Mouse (Mus musculus): ENCODE data around the gene Cbfa2t2. TPM values are rescaled to one million over a fixed set of nuclear protein-coding genes. Genes with fewer than 3 reads are reported as not detected.

Gene Cbfa2t2
- total and polyA plus RNA-seq, 3 experiments = 9.6 to 49.1 (median 34.5) TPM

GRCm38 (mm10) chr2:154425522-154425921 is 10.8 kb upstream of the Cbfa2t2 start:
- DNase-seq = no peak

DNA sequence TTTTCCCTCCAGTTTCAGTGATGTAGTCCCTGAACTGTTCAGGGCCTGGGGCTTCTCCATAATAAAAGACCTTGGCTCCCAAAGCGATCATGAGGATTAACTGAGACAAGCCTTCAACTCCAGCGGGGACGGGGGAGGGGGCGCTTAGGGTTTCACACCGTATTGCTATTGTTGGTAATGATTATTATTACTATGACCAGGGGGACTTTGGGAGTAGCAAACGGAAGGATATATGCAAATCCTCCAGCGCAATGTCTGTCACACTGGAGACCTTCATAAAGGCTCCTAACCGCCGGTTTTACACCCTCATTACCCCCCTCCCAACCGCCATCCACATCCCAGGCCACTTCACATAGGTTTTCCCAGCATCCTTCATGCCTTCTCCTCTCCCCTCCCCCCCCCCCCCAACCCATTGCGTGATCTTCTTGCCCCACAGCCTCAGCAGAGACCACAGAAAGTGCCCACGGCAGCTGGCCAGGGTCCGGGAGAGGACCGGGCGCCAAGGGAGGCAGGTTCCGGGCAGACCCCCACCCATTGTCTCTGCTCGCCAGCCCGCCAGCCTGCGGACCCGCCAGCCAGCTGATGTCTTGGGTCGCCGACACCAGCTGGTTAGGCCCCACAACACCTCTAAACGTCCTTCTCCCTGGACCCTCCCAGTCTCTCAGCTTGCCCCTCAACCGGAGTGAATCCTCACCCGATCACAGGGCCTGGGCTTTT is 9.9 kb upstream of the Cbfa2t2 start:
- no peak for DNase-seq

DNA sequence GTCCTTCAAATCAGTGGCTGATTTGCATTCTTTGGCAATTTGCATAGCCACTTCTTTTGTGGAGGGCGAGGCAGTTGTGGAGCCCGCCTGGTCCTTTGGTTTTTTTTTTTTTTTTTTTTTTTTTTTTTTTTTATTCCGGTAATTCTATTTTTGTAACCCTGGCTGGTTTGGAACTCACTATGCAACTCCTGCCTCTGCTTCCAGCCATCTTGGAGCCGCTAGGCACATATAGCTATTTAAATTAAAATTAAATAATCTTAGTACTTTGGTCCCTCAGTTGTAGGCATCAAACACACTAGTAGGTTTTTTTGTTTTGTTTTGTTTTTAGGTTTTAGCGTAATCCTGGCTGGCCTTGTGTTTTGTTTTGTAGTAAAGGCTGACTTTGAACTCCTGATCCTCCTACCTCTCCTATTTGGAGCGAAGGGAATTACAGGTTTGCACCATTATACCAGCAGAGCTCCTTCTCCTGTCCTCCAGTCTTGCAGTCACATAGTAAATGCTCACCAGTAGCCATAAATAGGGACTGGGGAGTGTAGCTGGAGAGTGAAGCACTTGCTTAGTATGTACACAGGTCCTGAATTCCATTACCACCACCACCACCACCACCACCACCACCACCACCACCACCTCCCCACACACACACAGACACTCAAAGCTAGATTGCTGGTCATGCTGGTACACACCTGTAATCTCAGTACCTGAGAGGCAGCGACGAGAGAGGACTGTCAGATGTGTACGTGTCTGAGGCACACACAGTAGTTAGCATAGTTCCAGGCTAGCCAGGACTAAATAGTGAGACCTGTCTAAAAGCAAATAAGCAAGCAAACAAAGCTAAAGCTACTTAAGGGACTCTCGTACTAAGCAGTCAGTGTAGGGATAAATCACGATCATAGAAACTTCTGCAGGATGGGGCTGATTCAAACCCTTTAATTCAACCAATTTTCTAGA is 9.1 kb upstream of the Cbfa2t2 start:
- no peak for DNase-seq

DNA sequence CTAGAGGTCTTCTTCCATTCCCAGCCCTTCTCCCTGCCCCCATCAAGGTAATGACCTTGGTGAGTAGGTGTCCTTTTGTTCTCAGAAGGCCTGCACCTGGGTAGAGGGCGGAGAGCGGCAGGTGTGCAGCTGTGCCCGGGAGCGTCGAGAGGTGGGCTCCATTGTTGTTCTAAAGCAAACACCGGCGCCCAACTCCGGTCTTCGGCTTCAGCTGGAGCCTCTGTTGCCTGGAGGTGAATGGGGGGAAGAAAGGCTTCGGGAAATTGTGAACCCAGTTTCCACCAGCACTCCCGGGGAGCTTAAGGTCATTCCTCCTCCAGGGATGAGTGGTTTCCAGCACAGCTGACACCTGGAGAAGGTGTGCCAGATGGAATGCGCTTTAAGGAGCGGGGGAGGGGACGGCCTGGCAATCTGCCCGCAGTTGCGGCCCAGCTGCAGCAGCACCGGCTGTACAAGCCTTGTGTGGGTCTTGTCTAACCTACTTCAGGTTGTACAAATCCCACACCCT is 8.4 kb upstream of the Cbfa2t2 start:
- DNase-seq = no peak

DNA sequence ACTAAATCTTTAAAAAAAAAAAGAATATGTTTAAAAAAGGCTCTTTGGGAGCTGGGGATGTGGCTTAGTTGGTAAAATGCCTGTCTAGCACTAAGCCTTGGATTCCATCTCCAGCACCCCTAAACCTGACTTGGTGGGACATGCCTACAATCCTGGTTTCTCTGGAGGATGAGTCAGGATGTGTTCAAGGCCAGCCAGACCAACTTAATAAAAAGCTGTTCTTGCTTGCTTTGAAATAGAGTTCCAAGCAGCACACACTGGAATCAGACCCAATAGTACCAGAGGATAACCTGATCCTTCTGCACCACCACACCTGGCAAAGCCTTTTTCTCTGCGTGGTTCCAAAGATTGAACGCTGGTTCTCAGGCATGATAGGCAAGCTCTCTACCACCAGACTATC is 5.7 kb upstream of the Cbfa2t2 start:
- DNase-seq = peak; percentile 56

DNA sequence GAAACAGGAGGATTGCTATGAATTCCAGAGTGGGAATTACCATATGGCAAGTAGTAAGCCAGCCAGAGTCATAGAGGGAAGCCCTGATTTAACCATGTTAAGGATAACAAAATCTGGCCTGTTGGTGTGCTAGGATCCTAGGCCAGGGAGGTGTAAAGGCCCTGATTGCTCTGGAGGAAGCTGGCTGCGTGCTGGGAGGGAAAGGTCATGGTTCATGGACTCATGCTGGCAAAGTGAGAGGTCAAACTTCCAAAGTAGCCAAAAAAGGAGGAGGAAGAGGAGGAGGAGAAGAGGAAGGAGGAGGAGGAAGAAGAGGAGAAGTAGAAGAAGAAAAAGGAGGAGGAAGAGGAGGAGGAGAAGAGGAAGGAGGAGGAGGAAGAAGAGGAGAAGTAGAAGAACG is 3.6 kb upstream of the Cbfa2t2 start:
- DNase-seq = no peak

- no peak for DNase-seq
Measured at GRCm38 (mm10) chr2:154433391-154433790, 2.9 kb upstream of the Cbfa2t2 start.

GRCm38 (mm10) chr2:154434690-154435089 is 1.6 kb upstream of the Cbfa2t2 start:
- DNase-seq = no peak

GRCm38 (mm10) chr2:154436076-154436457 is 214 bp upstream of the Cbfa2t2 start:
- peak; percentile 99 for DNase-seq

- DNase-seq = no peak
Measured at GRCm38 (mm10) chr2:154437191-154437527, 878 bp downstream of the Cbfa2t2 start.

- DNase-seq = no peak
Measured at GRCm38 (mm10) chr2:154440453-154440852, 4.2 kb downstream of the Cbfa2t2 start.

DNA sequence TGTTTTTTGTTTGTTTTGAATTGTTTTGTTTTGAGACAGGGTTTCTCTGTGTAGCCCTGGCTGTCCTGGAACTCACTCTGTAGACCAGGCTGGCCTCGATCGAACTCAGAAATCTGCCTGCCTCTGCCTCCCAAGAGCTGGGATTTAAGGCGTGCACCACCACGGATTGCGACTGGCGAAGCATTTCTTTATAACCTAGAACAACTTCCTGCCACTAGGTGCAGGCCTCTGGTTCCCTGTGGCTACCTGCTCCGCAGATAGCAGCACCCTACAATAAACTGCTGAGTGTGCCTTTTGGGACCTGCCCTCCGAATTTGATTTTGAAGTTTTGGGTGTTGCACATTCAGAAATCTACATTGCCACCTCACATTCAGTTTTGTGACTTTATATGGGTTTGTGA is 11.5 kb downstream of the Cbfa2t2 start:
- DNase-seq = no peak

GRCm38 (mm10) chr2:154448633-154449032 is 12.4 kb downstream of the Cbfa2t2 start:
- DNase-seq = peak; percentile 34

DNA sequence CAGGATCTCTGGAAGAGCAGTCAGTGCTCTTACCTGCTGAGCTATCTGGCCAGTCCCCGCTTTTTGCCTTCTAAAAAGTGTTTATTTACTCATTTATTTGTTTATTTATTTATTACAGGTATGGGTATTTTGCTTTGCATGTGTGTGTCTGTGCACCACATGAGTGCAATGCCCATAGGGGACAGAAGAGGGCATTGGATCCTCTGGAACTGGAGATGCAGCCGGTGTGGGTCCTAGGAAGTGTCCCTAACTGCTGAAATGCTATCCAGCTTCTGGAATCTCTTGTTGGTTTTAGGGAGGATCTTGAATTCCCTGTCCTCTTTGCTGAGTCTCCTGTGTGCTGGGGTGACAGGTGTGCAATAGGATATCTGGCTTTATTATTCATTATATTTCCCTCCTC is 16.7 kb downstream of the Cbfa2t2 start:
- DNase-seq = no peak

DNA sequence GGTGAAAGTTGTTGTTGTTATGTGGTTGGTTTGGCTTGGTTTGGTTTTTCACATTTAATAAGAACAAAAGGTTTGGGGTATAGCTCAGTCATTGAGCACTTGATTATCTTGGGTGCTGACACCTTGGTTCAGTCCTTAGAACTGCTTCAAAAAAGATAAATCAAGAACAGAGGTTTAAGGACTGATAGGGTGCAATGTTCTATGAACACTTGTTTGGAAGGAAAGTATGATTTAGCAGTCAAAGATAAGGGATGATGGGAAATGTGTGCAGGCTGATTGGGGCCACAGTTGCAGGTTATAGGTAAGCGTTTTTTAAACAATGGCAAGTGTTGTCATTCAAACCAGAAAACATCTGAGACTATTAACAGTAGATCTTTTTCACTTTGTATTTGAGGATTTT is 17.8 kb downstream of the Cbfa2t2 start:
- DNase-seq = no peak

DNA sequence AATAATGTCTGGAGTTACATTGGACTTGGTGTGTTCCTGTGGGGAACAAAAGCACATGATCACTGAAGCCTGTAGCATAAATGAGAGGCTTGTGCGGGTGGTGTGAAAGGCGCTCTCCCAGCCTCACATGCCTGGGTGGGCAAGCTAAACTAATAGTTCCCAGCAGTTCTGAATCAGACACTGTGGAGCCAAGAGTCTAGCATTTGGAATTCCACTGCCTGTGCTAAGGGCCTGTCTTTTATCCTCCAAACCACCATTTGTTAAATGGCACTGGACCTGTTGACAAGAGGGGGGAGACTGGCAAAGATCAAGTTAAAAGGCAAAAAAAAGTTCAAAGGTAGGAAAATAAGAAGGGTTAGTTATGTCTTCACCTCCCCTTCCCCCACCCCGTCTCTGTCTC is 18.3 kb downstream of the Cbfa2t2 start:
- no peak for DNase-seq

DNA sequence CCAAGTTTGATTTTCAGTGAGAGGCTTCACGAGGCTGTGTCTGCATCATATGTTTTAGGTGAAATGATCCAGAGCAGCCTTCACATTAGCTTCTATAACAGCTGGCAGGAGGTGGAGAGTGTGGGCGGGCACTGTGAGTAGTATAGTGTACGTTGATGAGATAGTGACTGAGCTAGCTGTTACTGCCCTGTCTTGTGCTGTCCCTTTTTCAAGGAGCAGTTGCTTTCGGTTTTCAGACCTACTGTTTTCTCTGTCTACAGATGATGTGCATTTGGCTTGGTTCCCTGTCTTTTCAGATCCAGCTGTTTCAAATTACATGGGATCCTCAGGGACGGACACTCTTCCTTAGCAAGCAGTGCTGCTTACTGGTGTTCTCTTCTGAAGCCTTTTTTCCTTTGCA is 19.5 kb downstream of the Cbfa2t2 start:
- peak; percentile 21 for DNase-seq

GRCm38 (mm10) chr2:154456621-154457020 is 20.3 kb downstream of the Cbfa2t2 start:
- no peak for DNase-seq

DNA sequence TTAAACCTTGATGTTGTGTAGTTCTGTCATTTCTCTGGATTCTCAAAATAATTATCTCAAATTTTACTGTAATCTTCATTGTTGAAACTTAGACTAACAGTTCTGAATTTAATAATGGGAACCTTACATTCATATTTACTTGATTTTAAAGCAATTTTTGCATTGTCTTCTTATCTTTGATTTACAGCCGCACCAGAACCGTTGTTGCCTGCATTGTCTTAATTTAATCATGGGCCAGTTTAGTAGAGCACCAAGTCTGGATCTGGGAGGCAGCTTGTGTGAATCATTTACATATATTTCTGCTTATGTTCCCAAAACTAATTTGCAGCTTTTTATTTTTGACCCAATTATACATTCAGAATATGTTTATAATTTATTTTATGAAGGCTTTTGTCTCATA is 23.0 kb downstream of the Cbfa2t2 start:
- no peak for DNase-seq

- peak; percentile 56 for DNase-seq
Measured at GRCm38 (mm10) chr2:154459851-154460250, 23.6 kb downstream of the Cbfa2t2 start.

- no peak for DNase-seq
Measured at GRCm38 (mm10) chr2:154463621-154464198, 27.4 kb downstream of the Cbfa2t2 start.

GRCm38 (mm10) chr2:154465914-154466335 is 29.6 kb downstream of the Cbfa2t2 start:
- DNase-seq = no peak

- DNase-seq = no peak
Measured at GRCm38 (mm10) chr2:154467139-154467538, 30.9 kb downstream of the Cbfa2t2 start.

Measured in adrenal gland, adult 2 months (tissue).